11 mouse cellular contexts compared by ENCODE assay signal in genomic region chr12:82408486-82408885, GRCm38 (mm10).
DNase-seq lines count a peak whose midpoint lies in the region; ATAC-seq lines count a peak whose summit lies in the region.
"Had no signal": no experiment of that assay in that cellular context is flagged by ENCODE, and none has a peak within 500 bp of the region (broad histone marks: within the 10 kb centered on the region; RNA-seq: fewer than 3 reads in every experiment).

No protein-coding gene starts in this region.

- 78% methylated on average over 6 of the region's 6 CpGs for WGBS in intestine, embryonic 15.5 days
- 67% methylated on average over 6 of the region's 6 CpGs for WGBS in intestine, embryonic 16.5 days
- WGBS in stomach, embryonic 16.5 days, result 70% methylated on average over 6 of the region's 6 CpGs
- WGBS in liver, embryonic 11.5 days, result 86% methylated on average over 6 of the region's 6 CpGs

- ATAC-seq in intestine, embryonic 15.5 days, result no peak
- ATAC-seq in intestine, embryonic 16.5 days, result no peak
- no peak for ATAC-seq in stomach, embryonic 16.5 days (ENCODE audit: insufficient read depth, low FRiP score)
- ATAC-seq in liver, embryonic 11.5 days (replicated peaks; ENCODE audit: low FRiP score), result no peak

- no peaks in the 10 kb centered on the region for H3K9me3 ChIP-seq in intestine, embryonic 15.5 days
- no peaks in the 10 kb centered on the region for H3K9me3 ChIP-seq in intestine, embryonic 16.5 days (ENCODE audit: control insufficient read depth, low read length)
- no peaks in the 10 kb centered on the region for H3K9me3 ChIP-seq in stomach, embryonic 16.5 days (replicated peaks; ENCODE audit: control insufficient read depth, low read length)
- no peaks in the 10 kb centered on the region for H3K9me3 ChIP-seq in liver, embryonic 11.5 days (ENCODE audit: control insufficient read depth, low read length)
- H3K9me3 ChIP-seq: embryonic facial prominence, embryonic 13.5 days; G1E; liver, embryonic 15.5 days had no signal

- H3K9ac ChIP-seq in intestine, embryonic 15.5 days, result no peak overlapping the region
- H3K9ac ChIP-seq in intestine, embryonic 16.5 days (ENCODE audit: low read depth, low read length), result no peak overlapping the region
- H3K9ac ChIP-seq in stomach, embryonic 16.5 days (ENCODE audit: low read length), result no peak overlapping the region
- no peak overlapping the region for H3K9ac ChIP-seq in liver, embryonic 11.5 days (ENCODE audit: low read depth, low read length)
- H3K9ac ChIP-seq: embryonic facial prominence, embryonic 13.5 days; liver, embryonic 15.5 days had no signal

- H3K27ac ChIP-seq in intestine, embryonic 15.5 days, result 0 out of 2 replicates have a peak overlapping the region, but pooled peaks have one; percentile 17
- no peak overlapping the region for H3K27ac ChIP-seq in intestine, embryonic 16.5 days (ENCODE audit: low read length)
- H3K27ac ChIP-seq in stomach, embryonic 16.5 days (ENCODE audit: low read length), result peak overlapping the region; percentile 60; the same call in 1 of the 2 replicates
- no peak overlapping the region for H3K27ac ChIP-seq in liver, embryonic 11.5 days (ENCODE audit: low read depth, low read length)
- H3K27ac ChIP-seq: liver, embryonic 15.5 days had no signal

- H3K36me3 ChIP-seq in intestine, embryonic 15.5 days, result no peaks in the 10 kb centered on the region
- H3K36me3 ChIP-seq in intestine, embryonic 16.5 days (ENCODE audit: control insufficient read depth, insufficient read depth, low read length), result peaks cover 3% of the 10 kb centered on the region; the same call in 1 of the 2 replicates
- H3K36me3 ChIP-seq in stomach, embryonic 16.5 days (ENCODE audit: control insufficient read depth, insufficient read depth, low read length), result no peaks in the 10 kb centered on the region
- peaks cover 3% of the 10 kb centered on the region; the same call in 1 of the 2 replicates for H3K36me3 ChIP-seq in liver, embryonic 11.5 days (ENCODE audit: control insufficient read depth, insufficient read depth, low read length)
- H3K36me3 ChIP-seq: liver, embryonic 15.5 days had no signal

- H3K4me1 ChIP-seq in intestine, embryonic 15.5 days (replicated peaks), result peaks cover 8% of the 10 kb centered on the region; the same call in 1 of the 2 replicates
- H3K4me1 ChIP-seq in intestine, embryonic 16.5 days (ENCODE audit: control insufficient read depth, insufficient read depth, low read length), result 0 out of 2 replicates have a peak, but pooled peaks cover 8% of the 10 kb centered on the region
- H3K4me1 ChIP-seq in stomach, embryonic 16.5 days (ENCODE audit: control insufficient read depth, insufficient read depth, low read length), result peaks cover 18% of the 10 kb centered on the region
- no peaks in the 10 kb centered on the region for H3K4me1 ChIP-seq in liver, embryonic 11.5 days (replicated peaks; ENCODE audit: control insufficient read depth, insufficient read depth, low read length)
- H3K4me1 ChIP-seq: liver, embryonic 15.5 days had no signal

- H3K4me2 ChIP-seq in intestine, embryonic 15.5 days (replicated peaks), result no peak overlapping the region
- no peak overlapping the region for H3K4me2 ChIP-seq in intestine, embryonic 16.5 days (ENCODE audit: low read depth, low read length)
- H3K4me2 ChIP-seq in stomach, embryonic 16.5 days (ENCODE audit: low read depth, low read length), result no peak overlapping the region
- no peak overlapping the region for H3K4me2 ChIP-seq in liver, embryonic 11.5 days
- H3K4me2 ChIP-seq: embryonic facial prominence, embryonic 13.5 days; liver, embryonic 15.5 days had no signal

- DNase-seq in adipocyte (ENCODE audit: low spot score), result peak; percentile 22
- peak; percentile 89 to 92 for DNase-seq in cerebellum, postnatal 36 days
- DNase-seq in heart, postnatal 4 days, result peak; percentile 79
- DNase-seq in thymus, adult 18-20 months, result no peak
- no peak for DNase-seq in liver, embryonic 11.5 days (ENCODE audit: low spot score)

- no peaks in the 10 kb centered on the region for H3K27me3 ChIP-seq in intestine, embryonic 15.5 days (replicated peaks)
- no peaks in the 10 kb centered on the region for H3K27me3 ChIP-seq in intestine, embryonic 16.5 days (replicated peaks; ENCODE audit: control insufficient read depth, insufficient read depth, low read length)
- H3K27me3 ChIP-seq in stomach, embryonic 16.5 days (ENCODE audit: control insufficient read depth, insufficient read depth, low read length), result no peaks in the 10 kb centered on the region
- no peaks in the 10 kb centered on the region for H3K27me3 ChIP-seq in liver, embryonic 11.5 days (replicated peaks; ENCODE audit: control insufficient read depth, insufficient read depth, low read length)
- H3K27me3 ChIP-seq: embryonic facial prominence, embryonic 13.5 days; liver, embryonic 15.5 days had no signal

- no peak overlapping the region for H3K4me3 ChIP-seq in intestine, embryonic 15.5 days (replicated peaks)
- no peak overlapping the region for H3K4me3 ChIP-seq in intestine, embryonic 16.5 days (ENCODE audit: low read length)
- H3K4me3 ChIP-seq in stomach, embryonic 16.5 days (replicated peaks; ENCODE audit: low read length), result no peak overlapping the region
- H3K4me3 ChIP-seq in liver, embryonic 11.5 days (ENCODE audit: low read depth, low read length), result no peak overlapping the region
- H3K4me3 ChIP-seq: embryonic facial prominence, embryonic 13.5 days; liver, embryonic 15.5 days had no signal

Comparison
In these comparisons a context has a peak if more than half of its experiments do, and no peak if none do; other contexts are left out.
1. H3K27ac ChIP-seq: peak in intestine, embryonic 15.5 days (single experiment) and stomach, embryonic 16.5 days (single experiment); none in intestine, embryonic 16.5 days (single experiment) and liver, embryonic 11.5 days (single experiment).
2. DNase-seq: peak in adipocyte (single experiment), cerebellum, postnatal 36 days (2 of 2) and heart, postnatal 4 days (single experiment); none in thymus, adult 18-20 months (0 of 2) and liver, embryonic 11.5 days (single experiment).